Mouse (Mus musculus) hindbrain, embryonic 13.5 days (tissue): ENCODE results near the gene Atxn1l. TPM values are rescaled to one million over a fixed set of nuclear protein-coding genes. Genes with fewer than 3 reads are reported as not detected.

Experiments used
- ATAC-seq: fragments of 200-750 bp; cut with Nextera tagmentation; 2 replicates; pipeline ENCODE4 v1.8.0; 2017; ENCODE audit warnings: moderate TSS enrichment; ENCODE audit not compliant: low FRiP score
- H3K27ac ChIP-seq: fragments of 300-500 bp; sonication (generic); 2 replicates; pipeline ENCODE4 v1.5.1; 2015; ENCODE audit warnings: inconsistent platforms, mild to moderate bottlenecking, moderate library complexity
- H3K27me3 ChIP-seq: fragments of 300-500 bp; sonication (generic); 2 replicates; pipeline ENCODE4 v1.6.1; 2015; ENCODE audit warnings: mild to moderate bottlenecking, inconsistent platforms
- H3K36me3 ChIP-seq: fragments of 300-500 bp; sonication (generic); 2 replicates; pipeline ENCODE4 v1.6.1; 2015; ENCODE audit warnings: mild to moderate bottlenecking, inconsistent platforms
- H3K4me1 ChIP-seq: fragments of 300-500 bp; sonication (generic); replicated peaks from 2 replicates; pipeline ENCODE4 v1.6.1; 2015; ENCODE audit warnings: inconsistent platforms
- H3K4me2 ChIP-seq: fragments of 300-500 bp; sonication (generic); 2 replicates; pipeline ENCODE4 v1.6.1; 2015; ENCODE audit warnings: inconsistent platforms, mild to moderate bottlenecking, moderate library complexity
- H3K4me3 ChIP-seq: fragments of 300-500 bp; sonication (generic); 2 replicates; pipeline ENCODE4 v1.5.1; 2015; ENCODE audit warnings: mild to moderate bottlenecking, inconsistent platforms
- H3K9ac ChIP-seq: fragments of 300-500 bp; sonication (generic); 2 replicates; pipeline ENCODE4 v1.6.1; 2015; ENCODE audit warnings: mild to moderate bottlenecking, inconsistent platforms
- H3K9me3 ChIP-seq: fragments of 300-500 bp; sonication (generic); 2 replicates; pipeline ENCODE4 v1.6.1; 2016; ENCODE audit warnings: inconsistent platforms
- whole genome bisulfite sequencing: fragments of 180-500 bp; shearing (Covaris S2); methylation state at CpG from one replicate; pipeline ENCODE4 v1.1.7; 2015; 5-methylcytosine and 5-hydroxymethylcytosine counted together
- polyA plus RNA-seq: library from polyadenylated mRNA; unstranded; fragments of >200 nt; fragmentation: Nextera tagmentation; extraction: Ambion mirVana; gene quantifications from 2 replicates; pipeline ENCODE4 v1.2.1, GENCODE M21; 2015

Atxn1l gene
- 3.8 and 4.4 TPM in 2 replicates for polyA plus RNA-seq

DNA sequence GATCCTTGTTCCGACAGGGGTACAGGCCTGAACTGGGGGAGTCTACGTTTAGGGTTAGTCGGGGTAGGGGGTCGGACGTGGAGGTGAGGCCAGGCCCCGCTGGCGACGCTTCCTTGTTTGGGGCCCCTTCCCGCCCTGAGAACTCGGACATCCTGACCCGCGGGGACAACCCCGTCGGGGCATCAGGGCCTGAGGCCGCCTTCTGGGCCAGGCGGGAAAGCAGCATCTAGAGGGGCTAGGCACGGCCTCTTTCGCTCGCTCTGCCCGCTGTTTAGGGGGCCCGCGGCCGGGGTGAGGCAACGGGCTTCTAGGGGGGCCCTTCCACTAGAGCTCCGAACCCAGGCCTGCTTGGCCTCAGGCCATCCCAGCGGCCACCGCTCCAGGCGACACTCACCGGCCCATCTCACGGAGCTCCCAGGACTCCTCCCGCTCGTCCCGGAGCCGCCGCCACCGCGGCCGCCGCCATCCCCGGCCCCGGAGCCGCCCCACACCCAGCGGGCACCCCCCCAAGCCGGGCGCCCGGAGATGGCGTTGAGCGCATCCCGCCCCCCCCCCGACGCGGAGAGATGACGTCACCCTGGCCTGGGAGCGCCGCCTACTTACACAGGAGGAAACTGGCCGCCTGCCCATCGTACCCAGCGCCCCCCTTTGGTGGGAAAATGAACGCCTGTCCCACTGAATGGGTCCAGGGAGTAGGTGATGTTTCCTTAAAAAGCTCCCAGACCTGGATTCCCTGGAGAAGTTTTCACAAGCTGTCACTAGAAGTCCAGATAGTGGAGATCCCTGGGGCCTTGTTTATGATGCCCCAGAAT is at the start of gene Atxn1l:
Gene Atxn1l (minus strand): TSS at position 503 of the 812 bp plus-strand sequence.
- Histone ChIP-seq H3K9ac (peak within 1 kb of the TSS; percentile 99), H3K27ac (peak within 1 kb of the TSS; percentile 74), H3K27me3 (no peaks in the 10 kb centered on the region), H3K4me1 (peaks cover 19% of the 10 kb centered on the region), H3K4me2 (peak within 1 kb of the TSS; percentile 75), H3K36me3 (peaks cover 23% of the 10 kb centered on the region), H3K4me3 (peak within 1 kb of the TSS; percentile 99), H3K9me3 (no peaks in the 10 kb centered on the region)
- ATAC-seq: peak; percentile 90
- under 1% methylated on average over 59 of the region's 59 CpGs for WGBS

- peaks cover 13% of the 10 kb centered on the region for H3K27me3 ChIP-seq
- peak overlapping the region; percentile 99; the same call in 1 of the 2 replicates for H3K4me3 ChIP-seq
- H3K4me1 ChIP-seq: peaks cover 29% of the 10 kb centered on the region
- ATAC-seq: no peak
- H3K9me3 ChIP-seq: no peaks in the 10 kb centered on the region
- peak overlapping the region; percentile 79 for H3K4me2 ChIP-seq
- no peak overlapping the region for H3K9ac ChIP-seq
- WGBS: 69% methylated on average over 4 of the region's 4 CpGs
- no peak overlapping the region for H3K27ac ChIP-seq
- H3K36me3 ChIP-seq: no peaks in the 10 kb centered on the region
Observed at GRCm38 (mm10) chr8:109780548-109780947, 43.0 kb upstream of the Atxn1l start.

- Histone ChIP-seq H3K4me2 (peak overlapping the region; percentile 79), H3K4me3 (peak overlapping the region; percentile 99), H3K4me1 (peaks cover 29% of the 10 kb centered on the region), H3K27me3 (peaks cover 21% of the 10 kb centered on the region), H3K36me3 (no peaks in the 10 kb centered on the region), H3K9me3 (no peaks in the 10 kb centered on the region), H3K27ac (peak overlapping the region; percentile 99), H3K9ac (peak overlapping the region; percentile 95)
- ATAC-seq: no peak
- 25% methylated on average over 24 of the region's 24 CpGs for WGBS
Observed at GRCm38 (mm10) chr8:109779431-109780228, 42.1 kb upstream of the Atxn1l start.

DNA sequence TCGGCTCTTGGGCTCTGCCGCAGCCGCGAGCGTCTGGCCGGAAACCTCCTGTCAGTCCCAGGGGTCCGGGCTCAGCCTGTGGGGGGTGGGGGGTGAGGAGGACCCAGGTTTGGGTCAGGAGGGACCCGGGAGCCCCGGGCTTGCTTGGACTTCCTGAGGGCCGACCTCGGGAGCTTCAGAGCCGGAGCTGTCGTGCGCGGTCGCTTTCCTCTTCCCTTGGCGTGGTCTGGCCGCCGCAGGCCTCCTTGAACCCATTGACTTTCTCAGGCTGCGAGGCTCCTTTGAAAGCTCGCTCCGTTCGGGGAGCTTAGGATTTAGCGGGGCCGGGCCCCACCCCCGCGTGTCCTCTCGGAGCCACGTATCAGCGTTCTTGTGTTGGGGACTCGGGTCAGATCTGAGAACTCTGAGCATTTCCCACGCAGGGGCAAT is 41.5 kb upstream of the Atxn1l start:
- under 1% methylated on average over 32 of the region's 32 CpGs for WGBS
- H3K9me3 ChIP-seq: no peaks in the 10 kb centered on the region
- H3K4me1 ChIP-seq: peaks cover 29% of the 10 kb centered on the region
- H3K4me3 ChIP-seq: peak overlapping the region; percentile 99
- peak overlapping the region; percentile 95 for H3K9ac ChIP-seq
- no peak; the same call in 1 of the 2 replicates for ATAC-seq
- peak overlapping the region; percentile 99 for H3K27ac ChIP-seq
- no peaks in the 10 kb centered on the region for H3K36me3 ChIP-seq
- peaks cover 25% of the 10 kb centered on the region for H3K27me3 ChIP-seq
- peak overlapping the region; percentile 79 for H3K4me2 ChIP-seq

- WGBS: under 1% methylated on average over 60 of the region's 64 CpGs
- ATAC-seq: peak; percentile 99
- Histone ChIP-seq H3K4me3 (peak within 1 kb of the TSS; percentile 99), H3K9ac (peak within 1 kb of the TSS; percentile 95), H3K4me1 (peaks cover 24% of the 10 kb centered on the region), H3K4me2 (peak within 1 kb of the TSS; percentile 79), H3K27ac (peak within 1 kb of the TSS; percentile 99), H3K9me3 (no peaks in the 10 kb centered on the region), H3K27me3 (peaks cover 30% of the 10 kb centered on the region), H3K36me3 (no peaks in the 10 kb centered on the region)
Observed at GRCm38 (mm10) chr8:109778280-109778977, 40.9 kb upstream of the Atxn1l start, which contains the start of gene Ap1g1. Gene Ap1g1, plus strand, starts transcription at chr8:109778554.

DNA sequence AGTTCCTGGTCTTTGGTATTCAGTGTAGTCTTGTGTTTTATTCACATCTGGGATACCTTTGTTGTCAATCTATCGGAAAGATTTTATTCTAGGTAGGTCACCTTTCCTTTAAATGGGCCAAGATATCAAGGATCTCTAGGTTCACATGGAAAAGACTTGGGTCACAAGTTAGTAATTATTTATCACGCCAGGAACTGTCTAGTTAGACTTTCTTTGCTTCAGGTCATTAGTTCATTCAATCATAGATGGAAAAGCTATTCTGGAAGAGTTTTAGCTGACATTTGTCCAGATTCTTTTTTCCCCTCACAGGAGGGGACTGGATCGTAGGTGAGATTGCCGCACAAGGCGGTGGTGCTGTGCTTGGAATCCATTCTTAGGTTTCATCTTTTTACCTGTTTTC is 40.3 kb upstream of the Atxn1l start:
- H3K4me3 ChIP-seq: peak overlapping the region; percentile 99
- H3K36me3 ChIP-seq: no peaks in the 10 kb centered on the region
- H3K27me3 ChIP-seq: peaks cover 34% of the 10 kb centered on the region
- peak overlapping the region; percentile 79 for H3K4me2 ChIP-seq
- no peak for ATAC-seq
- H3K27ac ChIP-seq: peak overlapping the region; percentile 99
- peak overlapping the region; percentile 95 for H3K9ac ChIP-seq
- H3K9me3 ChIP-seq: no peaks in the 10 kb centered on the region
- WGBS: 24% methylated on average over 5 of the region's 5 CpGs
- peaks cover 22% of the 10 kb centered on the region for H3K4me1 ChIP-seq

DNA sequence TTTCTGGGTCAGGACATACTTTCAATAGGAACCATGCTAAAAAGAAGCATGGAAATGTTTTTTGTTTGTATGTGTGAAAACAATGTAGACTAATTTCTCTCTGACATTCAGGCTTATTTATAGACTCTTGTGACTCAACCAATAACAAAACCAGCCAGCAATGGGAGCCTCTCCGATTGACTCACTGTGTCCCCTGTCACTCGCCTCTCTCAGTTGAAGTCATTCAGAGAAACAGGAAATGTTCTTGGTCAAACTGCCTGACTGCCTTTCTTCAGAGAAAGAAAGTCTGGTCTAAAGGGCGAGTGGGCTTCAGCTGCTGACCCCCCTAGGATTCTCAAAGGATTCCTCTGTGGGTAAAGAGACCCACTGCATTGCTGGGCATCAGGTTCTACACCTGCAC is 35.6 kb upstream of the Atxn1l start:
- WGBS: 49% methylated on average over 3 of the region's 3 CpGs
- Histone ChIP-seq H3K27ac (no peak overlapping the region), H3K4me3 (no peak overlapping the region), H3K4me1 (peaks cover 3% of the 10 kb centered on the region; the same call in 1 of the 2 replicates), H3K9ac (no peak overlapping the region), H3K27me3 (peaks cover 34% of the 10 kb centered on the region), H3K4me2 (no peak overlapping the region), H3K36me3 (no peaks in the 10 kb centered on the region), H3K9me3 (no peaks in the 10 kb centered on the region)
- no peak for ATAC-seq

DNA sequence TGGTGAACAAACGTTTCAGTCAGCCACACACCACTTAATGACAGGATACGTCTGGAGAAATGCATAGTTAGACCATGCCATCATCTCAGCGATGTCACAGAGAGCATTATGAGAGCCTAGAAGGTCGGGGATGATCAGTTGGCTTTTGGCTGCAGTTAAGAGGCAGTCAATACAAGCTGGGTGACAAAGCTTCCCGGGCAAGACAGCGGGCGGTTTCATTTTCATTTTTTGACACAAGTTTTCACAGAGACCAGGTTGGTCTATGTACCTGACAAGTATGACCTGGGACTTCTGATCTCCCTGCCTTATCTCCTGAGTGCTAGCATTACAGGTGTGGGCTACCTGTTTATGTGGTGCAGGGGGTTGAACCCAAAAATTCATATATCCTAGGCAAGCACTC is 28.5 kb upstream of the Atxn1l start:
- Histone ChIP-seq H3K9ac (no peak overlapping the region), H3K4me3 (no peak overlapping the region), H3K9me3 (peaks cover 7% of the 10 kb centered on the region; the same call in 1 of the 2 replicates), H3K36me3 (no peaks in the 10 kb centered on the region), H3K27me3 (no peaks in the 10 kb centered on the region), H3K4me2 (no peak overlapping the region), H3K27ac (no peak overlapping the region), H3K4me1 (no peaks in the 10 kb centered on the region)
- 78% methylated on average over 7 of the region's 7 CpGs for WGBS
- no peak for ATAC-seq

DNA sequence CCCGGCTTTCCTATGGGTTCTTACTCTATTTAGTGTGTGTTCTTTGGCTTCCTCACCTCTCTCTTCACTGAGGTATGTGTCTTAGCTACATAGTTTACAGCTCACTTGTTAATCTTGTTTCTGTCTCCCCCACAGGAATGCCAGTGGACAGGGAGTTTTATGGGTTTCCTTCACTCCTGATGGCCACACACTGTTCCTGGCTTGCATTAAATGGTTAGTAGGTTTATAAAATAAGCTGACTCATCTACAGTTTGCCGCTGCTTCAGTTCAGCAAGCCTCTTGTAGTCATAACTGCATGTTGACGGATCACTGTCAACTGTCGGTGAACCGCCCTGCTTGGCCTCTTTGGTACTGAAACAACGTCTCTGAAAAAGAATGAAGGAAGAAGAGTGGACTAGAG is 26.5 kb upstream of the Atxn1l start:
- H3K27me3 ChIP-seq: no peaks in the 10 kb centered on the region
- H3K4me3 ChIP-seq: no peak overlapping the region
- H3K4me1 ChIP-seq: no peaks in the 10 kb centered on the region
- ATAC-seq: no peak
- no peak overlapping the region for H3K27ac ChIP-seq
- H3K9me3 ChIP-seq: peaks cover 7% of the 10 kb centered on the region; the same call in 1 of the 2 replicates
- no peaks in the 10 kb centered on the region for H3K36me3 ChIP-seq
- no peak overlapping the region for H3K9ac ChIP-seq
- 91% methylated on average over 6 of the region's 6 CpGs for WGBS
- H3K4me2 ChIP-seq: no peak overlapping the region

- WGBS: 52% methylated on average over 1 of the region's 1 CpGs
- Histone ChIP-seq H3K36me3 (no peaks in the 10 kb centered on the region), H3K4me2 (no peak overlapping the region), H3K27me3 (no peaks in the 10 kb centered on the region), H3K27ac (no peak overlapping the region), H3K4me3 (no peak overlapping the region), H3K9me3 (peaks cover 7% of the 10 kb centered on the region; the same call in 1 of the 2 replicates), H3K4me1 (no peaks in the 10 kb centered on the region), H3K9ac (no peak overlapping the region)
- ATAC-seq: no peak
Observed at GRCm38 (mm10) chr8:109760221-109760620, 22.7 kb upstream of the Atxn1l start.

- peaks cover 7% of the 10 kb centered on the region; the same call in 1 of the 2 replicates for H3K9me3 ChIP-seq
- no peak overlapping the region for H3K9ac ChIP-seq
- no peak overlapping the region for H3K27ac ChIP-seq
- 90% methylated on average over 7 of the region's 7 CpGs for WGBS
- no peaks in the 10 kb centered on the region for H3K36me3 ChIP-seq
- ATAC-seq: no peak
- no peak overlapping the region for H3K4me2 ChIP-seq
- H3K27me3 ChIP-seq: no peaks in the 10 kb centered on the region
- no peaks in the 10 kb centered on the region for H3K4me1 ChIP-seq
- no peak overlapping the region for H3K4me3 ChIP-seq
Observed at GRCm38 (mm10) chr8:109759426-109759825, 21.9 kb upstream of the Atxn1l start.

DNA sequence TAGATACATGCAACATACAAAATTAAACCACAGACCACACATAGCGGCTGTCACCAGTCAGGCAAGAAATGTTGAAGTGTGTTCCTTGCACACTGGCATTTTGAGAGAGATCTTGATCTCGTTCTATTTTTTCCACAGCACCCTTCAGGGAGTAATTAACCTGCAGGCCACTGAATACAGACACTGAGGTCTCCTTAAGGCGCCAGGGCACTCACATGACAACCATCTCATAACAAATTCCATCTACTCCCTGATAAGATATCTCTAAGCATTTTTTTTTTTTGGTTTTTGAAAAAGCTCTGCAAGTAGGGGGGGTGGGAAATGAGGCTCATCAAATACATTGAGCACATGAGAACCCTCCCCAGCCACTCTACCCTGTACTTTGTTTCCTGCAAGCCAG is 19.3 kb upstream of the Atxn1l start:
- H3K4me1 ChIP-seq: no peaks in the 10 kb centered on the region
- H3K36me3 ChIP-seq: no peaks in the 10 kb centered on the region
- 80% methylated on average over 3 of the region's 3 CpGs for WGBS

More for the DNA sequence above, 19.3 kb upstream of the Atxn1l start:
- Histone ChIP-seq H3K4me3 (no peak overlapping the region), H3K27ac (no peak overlapping the region), H3K4me2 (no peak overlapping the region), H3K9ac (no peak overlapping the region), H3K9me3 (no peaks in the 10 kb centered on the region), H3K27me3 (no peaks in the 10 kb centered on the region)
- ATAC-seq: no peak
